Mouse (Mus musculus) testis, adult 2 months (tissue): ENCODE results near the gene Prkn.

Experiments used
- CTCF ChIP-seq: fragments of 200-500 bp; IDR thresholded peaks from 2 replicates; pipeline ENCODE4 v1.5.1; 2012; ENCODE audit warnings: low read depth, mild to moderate bottlenecking, inconsistent platforms, low read length, moderate library complexity; ENCODE audit not compliant: control insufficient read depth, insufficient read depth, insufficient replicate concordance
- POLR2A ChIP-seq: fragments of 200-500 bp; IDR thresholded peaks from 2 replicates; pipeline ENCODE4 v1.6.1; 2012; ENCODE audit warnings: low read depth, mild to moderate bottlenecking, inconsistent platforms, low read length, moderate library complexity; ENCODE audit not compliant: control insufficient read depth

DNA sequence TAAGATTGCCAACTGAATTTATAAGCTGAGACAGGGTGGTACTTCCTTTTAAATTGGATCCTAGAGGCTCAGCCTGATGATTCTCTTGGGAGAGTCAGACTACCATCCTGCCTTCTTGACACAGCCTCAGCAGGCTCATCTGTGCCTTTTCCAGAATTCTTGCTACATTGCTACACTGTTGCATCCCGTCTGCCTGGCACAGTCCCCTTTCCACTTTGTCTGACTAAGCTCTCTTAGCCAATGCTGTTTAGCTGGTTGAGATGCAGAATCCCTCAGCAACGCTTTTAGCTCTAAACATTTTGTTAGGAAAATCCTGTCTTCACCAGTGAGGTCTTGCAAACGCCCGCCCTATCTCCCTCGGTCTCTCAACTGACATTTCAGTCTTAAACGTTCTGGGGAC, 1115.1 kb downstream of the Prkn start:
- TF ChIP-seq CTCF (no peak), POLR2A (no peak)
